Mouse (Mus musculus) ES-Bruce4 (cell line): ENCODE data around the gene March1. TPM values are rescaled to one million over a fixed set of nuclear protein-coding genes. Genes with fewer than 3 reads are reported as not detected.
"Not testable (repeated sequence)": the region's sequence is repeated elsewhere in the genome, so short reads cannot be mapped to it uniquely, and the experiment has no call there.

Experiments used
- H3K27ac ChIP-seq: 2 replicates; pipeline ENCODE4 v1.5.1; 2012; ENCODE audit warnings: low read length, inconsistent platforms; ENCODE audit not compliant: insufficient read depth
- H3K27me3 ChIP-seq: 2 replicates; pipeline ENCODE4 v1.6.1; 2012; ENCODE audit warnings: mild to moderate bottlenecking, low read length, inconsistent platforms; ENCODE audit not compliant: control insufficient read depth, poor library complexity, insufficient read depth, severe bottlenecking
- H3K36me3 ChIP-seq: 2 replicates; pipeline ENCODE4 v1.6.1; 2012; ENCODE audit warnings: inconsistent platforms, mild to moderate bottlenecking, low read length, moderate library complexity; ENCODE audit not compliant: control insufficient read depth, poor library complexity, insufficient read depth, severe bottlenecking
- H3K4me1 ChIP-seq: one replicate; pipeline ENCODE4 v1.8.1; 2011; ENCODE audit warnings: low read length; ENCODE audit not compliant: control insufficient read depth, insufficient read depth
- H3K4me3 ChIP-seq: 2 replicates; pipeline ENCODE4 v1.5.1; 2011; ENCODE audit warnings: low read depth, mild to moderate bottlenecking, low read length
- H3K9ac ChIP-seq: 2 replicates; pipeline ENCODE4 v1.6.1; 2012; ENCODE audit warnings: low read depth, mild to moderate bottlenecking, inconsistent platforms; ENCODE audit not compliant: poor library complexity, severe bottlenecking
- H3K9me3 ChIP-seq: replicated peaks from 2 replicates; pipeline ENCODE4 v1.6.1; 2012; ENCODE audit warnings: mild to moderate bottlenecking, low read length, inconsistent platforms; ENCODE audit not compliant: control insufficient read depth, poor library complexity, insufficient read depth, severe bottlenecking
- CTCF ChIP-seq: IDR thresholded peaks from one replicate; pipeline ENCODE4 v1.8.1; 2011; ENCODE audit warnings: low read depth, low read length
- EP300 ChIP-seq: IDR thresholded peaks from 2 replicates; pipeline ENCODE4 v1.6.1; 2011; ENCODE audit warnings: low read depth, low read length; ENCODE audit not compliant: insufficient read depth
- POLR2A ChIP-seq: IDR thresholded peaks from one replicate; pipeline ENCODE4 v1.8.1; 2011; ENCODE audit warnings: low read length; ENCODE audit not compliant: insufficient read depth
- polyA plus RNA-seq: library from polyadenylated mRNA; stranded (reverse); fragments of >200 nt; gene quantifications from 2 replicates; pipeline ENCODE4 v1.2.4, GENCODE M21; 2011; ENCODE audit warnings: low read depth; ENCODE audit not compliant: missing spikeins, insufficient read depth, insufficient read length

Gene March1
- polyA plus RNA-seq, 1 experiment, result not detected

- no peaks in the 10 kb centered on the region for H3K9me3 ChIP-seq
- H3K9ac ChIP-seq, result no peak overlapping the region
- H3K27me3 ChIP-seq, result no peaks in the 10 kb centered on the region
- H3K4me3 ChIP-seq, result no peak overlapping the region
- TF ChIP-seq CTCF, result no peak
- no peak for TF ChIP-seq EP300
- no peak for TF ChIP-seq POLR2A
- H3K27ac ChIP-seq, result no peak overlapping the region
- H3K36me3 ChIP-seq, result no peaks in the 10 kb centered on the region
- H3K4me1 ChIP-seq, result no peaks in the 10 kb centered on the region
These were observed 795.4 kb downstream of the March1 start for GRCm38 (mm10) chr8:66413101-66413500.

- no peaks in the 10 kb centered on the region for H3K9me3 ChIP-seq
- no peaks in the 10 kb centered on the region for H3K4me1 ChIP-seq
- TF ChIP-seq CTCF, result no peak
- no peak for TF ChIP-seq POLR2A
- TF ChIP-seq EP300, result no peak
- no peak overlapping the region for H3K4me3 ChIP-seq
- H3K27ac ChIP-seq, result no peak overlapping the region
- no peak overlapping the region for H3K9ac ChIP-seq
- no peaks in the 10 kb centered on the region for H3K27me3 ChIP-seq
- H3K36me3 ChIP-seq, result no peaks in the 10 kb centered on the region
These were observed 797.5 kb downstream of the March1 start for GRCm38 (mm10) chr8:66415234-66415633.

GRCm38 (mm10) chr8:66417591-66417990 is 799.9 kb downstream of the March1 start:
- not testable (repeated sequence) for H3K27ac ChIP-seq, H3K4me3 ChIP-seq, H3K36me3 ChIP-seq, H3K9ac ChIP-seq, H3K27me3 ChIP-seq, H3K4me1 ChIP-seq, H3K9me3 ChIP-seq

- no peak overlapping the region for H3K9ac ChIP-seq
- H3K27ac ChIP-seq, result no peak overlapping the region
- H3K27me3 ChIP-seq, result no peaks in the 10 kb centered on the region
- no peak overlapping the region for H3K4me3 ChIP-seq
- H3K4me1 ChIP-seq, result no peaks in the 10 kb centered on the region
- TF ChIP-seq EP300, result no peak
- no peak for TF ChIP-seq POLR2A
- TF ChIP-seq CTCF, result no peak
- no peaks in the 10 kb centered on the region; the same call in 1 of the 2 replicates for H3K9me3 ChIP-seq
- H3K36me3 ChIP-seq, result no peaks in the 10 kb centered on the region
These were observed 812.9 kb downstream of the March1 start for GRCm38 (mm10) chr8:66430639-66431038.

GRCm38 (mm10) chr8:66433577-66433976 is 815.9 kb downstream of the March1 start:
- H3K36me3 ChIP-seq, result no peaks in the 10 kb centered on the region
- H3K27me3 ChIP-seq, result no peaks in the 10 kb centered on the region
- H3K27ac ChIP-seq, result no peak overlapping the region
- H3K9me3 ChIP-seq, result no peaks in the 10 kb centered on the region; the same call in 1 of the 2 replicates
- H3K9ac ChIP-seq, result no peak overlapping the region
- no peaks in the 10 kb centered on the region for H3K4me1 ChIP-seq
- TF ChIP-seq EP300, result no peak
- no peak for TF ChIP-seq CTCF
- TF ChIP-seq POLR2A, result no peak
- no peak overlapping the region for H3K4me3 ChIP-seq

DNA sequence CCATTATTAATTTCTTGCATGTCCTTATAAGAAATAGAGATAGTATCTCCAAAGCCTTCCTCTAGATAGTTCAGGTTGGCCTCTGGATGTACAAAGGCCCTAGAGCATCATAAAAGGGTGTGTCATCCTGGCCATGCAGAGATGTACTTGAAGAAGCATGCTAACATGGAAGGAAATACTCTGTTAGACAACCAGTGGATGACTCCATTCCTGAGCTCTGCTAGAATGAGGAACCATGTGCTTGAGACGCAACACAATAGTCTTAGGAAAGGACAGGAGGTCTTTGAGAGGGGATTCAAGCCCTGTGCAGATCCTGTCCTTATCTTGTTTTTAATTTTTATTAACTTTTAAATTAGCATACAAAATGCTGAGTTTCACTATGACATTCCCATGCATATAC is 819.1 kb downstream of the March1 start:
- Histone ChIP-seq H3K9me3 (no peaks in the 10 kb centered on the region; the same call in 1 of the 2 replicates), H3K9ac (no peak overlapping the region), H3K27me3 (no peaks in the 10 kb centered on the region), H3K4me1 (no peaks in the 10 kb centered on the region), H3K36me3 (no peaks in the 10 kb centered on the region), H3K27ac (no peak overlapping the region), H3K4me3 (no peak overlapping the region)
- TF ChIP-seq EP300 (no peak), CTCF (no peak), POLR2A (no peak)
